Mouse (Mus musculus) fibroblast of lung, adult 2 months (primary cell): ENCODE results near the gene Grip1.

Experiments
- DNase-seq: peaks from one replicate; pipeline ENCODE4 v3.0.0-alpha.2; 2011; ENCODE audit warnings: low read depth

Grip1 gene

DNA sequence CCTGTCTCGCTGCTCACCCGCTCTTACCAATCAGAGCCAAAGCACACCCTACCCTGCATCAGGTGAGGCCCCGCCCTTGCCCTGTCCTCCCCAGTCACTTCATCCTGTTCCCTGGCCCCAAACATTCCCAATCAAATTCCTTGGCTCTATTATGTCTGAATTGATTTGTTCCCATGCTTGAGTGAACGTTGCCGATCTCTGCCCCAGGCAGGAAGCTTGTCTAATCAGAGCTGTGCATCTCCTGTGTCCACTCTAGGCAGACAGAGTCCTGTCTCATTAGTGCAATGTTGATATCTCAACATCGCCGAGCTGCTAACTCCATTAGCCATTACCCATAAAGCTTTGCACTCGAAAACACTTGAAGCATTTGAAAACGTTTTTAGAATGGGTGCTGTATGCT, 210.0 kb downstream of the Grip1 start:
- DNase-seq = no peak

- DNase-seq = no peak
These were observed 212.8 kb downstream of the Grip1 start for GRCm38 (mm10) chr10:119666386-119666785.

DNA sequence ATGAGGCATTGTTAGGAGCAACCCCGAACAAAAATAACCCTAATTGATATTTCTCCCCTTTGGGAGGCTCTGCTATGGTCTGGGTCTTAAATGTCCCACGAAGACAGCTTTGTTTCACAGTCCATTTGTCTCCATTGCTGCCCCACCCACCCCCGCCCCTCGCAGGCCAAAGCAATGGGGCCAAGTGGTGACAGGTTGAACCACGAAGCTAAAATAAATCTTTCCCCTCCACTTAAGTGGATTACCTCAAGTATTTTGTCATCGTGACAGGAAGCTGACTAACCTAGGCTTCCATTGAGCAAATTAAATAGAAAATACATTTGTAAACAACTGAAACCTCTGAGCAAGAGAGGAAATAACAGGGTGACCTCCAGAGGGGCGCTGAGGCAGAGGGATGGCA, 216.8 kb downstream of the Grip1 start:
- DNase-seq = no peak

- DNase-seq = no peak
These were observed 230.8 kb downstream of the Grip1 start for GRCm38 (mm10) chr10:119684377-119684826.

- DNase-seq = no peak
These were observed 237.9 kb downstream of the Grip1 start for GRCm38 (mm10) chr10:119691358-119692083.

- DNase-seq = no peak
These were observed 238.8 kb downstream of the Grip1 start for GRCm38 (mm10) chr10:119692284-119692890.

GRCm38 (mm10) chr10:119693400-119693799, 239.8 kb downstream of the Grip1 start:
- DNase-seq = no peak

- no peak for DNase-seq
These were observed 243.7 kb downstream of the Grip1 start for GRCm38 (mm10) chr10:119697257-119697798.

DNA sequence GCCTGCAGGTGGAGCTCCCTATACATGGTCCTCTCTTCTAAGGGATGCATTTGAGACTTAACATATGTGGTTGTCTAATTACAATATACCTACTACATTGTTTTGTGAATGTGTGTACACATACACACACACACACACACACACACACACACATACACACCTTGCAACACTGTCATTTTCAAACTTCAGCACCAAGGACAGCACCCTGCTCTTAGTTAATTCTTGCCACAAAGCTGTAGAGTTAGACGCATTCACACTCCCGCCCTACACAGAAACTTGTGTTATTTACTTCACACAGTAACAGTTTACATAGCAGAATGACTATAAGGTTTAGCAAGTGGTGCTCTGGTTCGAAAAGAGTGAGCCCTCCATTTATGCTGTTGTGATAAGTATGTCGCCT, 251.7 kb downstream of the Grip1 start:
- no peak for DNase-seq

DNA sequence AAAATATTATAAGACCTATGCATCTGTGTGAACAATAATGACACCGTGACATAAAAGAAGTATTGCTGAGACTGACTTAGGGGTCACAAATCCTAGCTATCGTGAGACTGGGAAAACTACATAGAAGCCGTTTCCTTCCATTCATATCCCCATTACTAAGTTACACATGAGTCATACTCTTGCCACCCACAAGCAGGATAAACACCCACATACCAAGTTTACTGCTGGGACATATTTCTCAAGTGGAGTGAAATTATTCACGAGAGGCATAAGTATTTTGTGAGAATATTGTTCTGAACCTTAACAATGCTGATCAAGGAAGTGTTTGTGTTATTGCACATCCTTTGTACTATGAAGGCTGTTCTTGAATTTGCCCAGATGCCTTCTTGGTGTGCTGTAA, 252.7 kb downstream of the Grip1 start:
- DNase-seq = no peak

DNA sequence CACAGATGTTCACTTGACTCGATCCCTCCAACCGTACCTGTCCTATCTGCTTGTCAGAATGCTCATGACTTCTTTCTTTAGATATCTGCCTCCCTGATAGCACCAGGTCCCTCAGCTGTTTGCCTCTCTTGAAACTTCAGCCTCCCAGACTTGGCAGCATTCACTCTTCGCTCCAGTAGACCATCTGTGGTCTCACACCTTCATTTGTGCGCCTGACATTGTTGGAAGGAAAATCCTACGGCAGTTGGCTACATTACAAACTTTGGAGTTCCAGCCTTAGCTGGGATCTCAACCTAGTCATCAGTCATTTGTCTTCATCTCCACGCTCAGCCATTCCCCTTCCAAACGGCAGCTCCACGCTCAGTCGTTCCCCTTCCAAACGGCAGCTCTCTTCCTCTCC, 253.4 kb downstream of the Grip1 start:
- DNase-seq = no peak

- no peak for DNase-seq
These were observed 268.3 kb downstream of the Grip1 start for GRCm38 (mm10) chr10:119721887-119722286.

DNA sequence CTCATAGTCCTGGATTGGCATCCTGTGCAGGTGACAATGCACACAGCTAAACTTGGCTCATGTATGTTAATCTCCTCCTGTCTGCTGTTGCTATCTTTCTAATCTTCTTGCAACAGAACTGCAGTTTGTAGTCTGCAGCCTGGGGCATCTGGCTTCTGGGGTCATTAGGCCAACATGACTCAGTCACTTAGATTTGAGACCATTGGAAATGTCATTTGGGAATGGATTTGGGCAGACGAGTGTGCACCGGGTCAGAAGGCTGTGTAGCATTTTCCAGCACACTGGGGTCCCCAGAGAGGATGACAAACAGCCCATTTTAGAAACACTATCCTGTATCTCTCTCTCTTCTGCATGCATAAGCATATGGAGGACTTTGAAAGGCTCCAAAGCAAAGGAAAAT, 268.8 kb downstream of the Grip1 start:
- DNase-seq = no peak

- no peak for DNase-seq
These were observed 270.0 kb downstream of the Grip1 start for GRCm38 (mm10) chr10:119723671-119724070.

- DNase-seq = no peak
These were observed 271.7 kb downstream of the Grip1 start for GRCm38 (mm10) chr10:119725363-119725762.

- DNase-seq = no peak
These were observed 272.3 kb downstream of the Grip1 start for GRCm38 (mm10) chr10:119725966-119726365.

DNA sequence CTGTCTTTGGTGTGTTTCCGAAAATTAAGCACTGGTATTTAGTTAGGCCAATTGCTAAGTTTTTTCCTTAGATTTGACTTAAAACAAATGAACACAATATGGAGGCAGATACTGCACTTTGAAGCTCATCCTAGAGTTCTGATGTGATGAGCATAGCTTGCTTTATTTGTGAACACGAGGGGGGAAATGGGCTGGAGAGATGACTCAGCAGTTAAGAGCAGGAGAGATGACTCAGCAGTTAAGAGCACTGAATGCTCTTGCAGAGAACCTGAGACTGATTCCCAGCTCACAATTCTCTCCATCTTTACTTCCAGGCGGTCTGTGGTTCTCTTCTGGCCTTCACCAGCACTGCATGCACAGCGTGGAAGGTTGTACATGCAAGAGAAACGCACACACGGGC, 273.3 kb downstream of the Grip1 start:
- no peak for DNase-seq

DNA sequence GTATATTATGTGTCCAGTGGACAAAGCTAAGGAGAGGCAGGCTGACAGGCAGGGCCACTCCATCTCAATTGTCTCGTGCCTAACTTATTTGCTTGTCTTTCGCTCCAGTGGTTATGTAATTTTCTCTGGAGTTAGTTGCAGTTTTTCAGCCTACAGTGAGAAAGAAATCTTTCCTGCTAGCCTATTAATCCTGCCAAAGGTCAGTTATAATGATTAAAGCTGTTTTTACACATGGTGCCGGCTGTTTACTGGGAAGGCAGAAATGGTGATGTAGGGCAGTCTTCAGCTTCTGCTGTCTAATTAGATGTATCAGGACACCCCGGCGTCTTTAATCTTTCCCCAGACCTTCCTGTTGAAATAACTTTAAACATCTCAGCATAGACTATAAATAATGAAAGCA, 276.6 kb downstream of the Grip1 start:
- DNase-seq = no peak

DNA sequence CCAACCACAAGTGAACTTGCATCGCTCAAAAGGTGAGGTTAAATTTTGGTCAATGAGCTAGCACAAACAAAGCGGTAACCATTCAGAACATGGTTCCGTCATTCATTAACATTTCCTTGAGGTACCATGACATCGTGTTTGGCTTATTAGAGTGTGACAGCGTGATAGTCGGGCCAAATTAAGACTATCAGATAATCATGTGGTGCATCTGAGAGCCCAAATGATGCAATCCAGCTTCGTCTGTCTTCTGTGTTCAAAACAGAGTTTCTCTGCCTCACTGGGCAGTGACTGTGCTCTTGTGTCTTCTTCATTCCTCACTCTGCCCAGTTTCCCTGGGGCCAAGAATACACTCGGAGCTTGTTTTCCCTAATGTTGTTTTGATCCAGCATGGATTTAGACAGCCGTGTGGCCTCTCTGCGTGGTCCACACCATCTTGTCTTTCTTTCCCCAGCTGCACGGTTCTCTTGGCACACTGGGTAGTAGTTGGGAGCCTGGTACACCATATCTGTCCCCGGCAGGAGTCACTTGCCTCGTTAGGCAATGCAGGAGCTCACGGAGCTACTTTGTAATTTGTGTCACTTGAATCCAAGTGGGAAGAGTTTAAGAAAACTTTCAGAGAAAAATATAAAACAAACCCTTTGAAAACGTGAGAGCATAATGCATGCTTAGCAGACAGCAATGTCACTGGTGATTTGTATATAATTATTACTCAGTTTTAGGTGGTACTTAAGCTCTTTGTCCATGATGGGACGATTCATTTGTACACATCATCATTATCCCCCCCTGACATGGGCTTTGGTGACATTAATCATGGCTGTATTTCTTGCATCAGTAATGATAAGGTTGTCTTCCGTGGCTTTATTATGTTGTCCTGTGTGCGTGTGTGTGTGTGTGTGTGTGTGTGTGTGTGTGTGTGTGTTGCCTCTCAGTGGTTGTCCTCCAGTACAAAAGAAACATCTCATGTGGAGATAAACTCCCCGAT, 281.7 kb downstream of the Grip1 start:
- DNase-seq = no peak

- DNase-seq = no peak
These were observed 285.8 kb downstream of the Grip1 start for GRCm38 (mm10) chr10:119739466-119739865.

GRCm38 (mm10) chr10:119742722-119743121, 289.1 kb downstream of the Grip1 start:
- no peak for DNase-seq

DNA sequence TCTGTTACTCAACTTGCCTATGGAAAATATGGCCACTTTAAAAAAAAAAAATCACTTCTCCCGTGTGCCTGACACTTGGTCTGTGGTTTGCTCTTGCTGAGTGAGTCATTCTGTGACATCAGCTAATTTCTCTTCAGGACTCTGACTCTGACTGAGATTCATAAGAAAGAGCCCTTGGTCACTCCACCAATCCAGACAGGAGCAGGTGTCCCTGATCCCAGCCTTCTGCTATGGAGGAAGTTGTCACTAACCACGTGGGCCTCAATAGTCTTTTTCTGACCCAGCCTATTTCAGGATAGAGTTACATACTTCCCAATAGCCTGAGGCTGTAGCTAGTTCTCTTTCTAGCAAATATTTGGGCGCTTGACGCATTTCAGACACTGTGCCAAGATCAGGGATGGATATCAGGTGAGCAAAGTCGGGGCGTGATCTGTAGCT, 298.8 kb downstream of the Grip1 start:
- no peak for DNase-seq
